1 mouse cellular context compared by ENCODE assay signal in genomic region chr2:173079766-173080549, GRCm38 (mm10).
TF ChIP-seq lines count a peak whose summit lies in the region.

No protein-coding gene starts in this region.

TF ChIP-seq in myocyte, 11 proteins besides CTCF, POLR2A, EP300 and RAD21 (continued from another document):
- no peak for TF ChIP-seq E2F4 (IDR thresholded peaks at IDR 0.05; ENCODE audit: insufficient read depth)
- peak; percentile 41 for TF ChIP-seq TCF3 (IDR thresholded peaks at IDR 0.05; ENCODE audit: insufficient read length, low read depth)
- TF ChIP-seq USF1 (IDR thresholded peaks at IDR 0.05; ENCODE audit: low read depth), result no peak
- peak in 1 of 3 experiments; percentile 54 for TF ChIP-seq MYOD1 (IDR thresholded peaks at IDR 0.05; ENCODE audit: control insufficient read depth in 1 of 3, insufficient read length in 2 of 3, low read depth in 2 of 3)
